Mouse (Mus musculus): ENCODE measurements around the gene Pkhd1.

The Pkhd1 gene

GRCm38 (mm10) chr1:20617849-20618530 is at the start of gene Pkhd1:
Gene Pkhd1, minus strand, starts transcription at chr1:20618064.
- DNase-seq (ENCODE audit: low spot score): no peak

DNA sequence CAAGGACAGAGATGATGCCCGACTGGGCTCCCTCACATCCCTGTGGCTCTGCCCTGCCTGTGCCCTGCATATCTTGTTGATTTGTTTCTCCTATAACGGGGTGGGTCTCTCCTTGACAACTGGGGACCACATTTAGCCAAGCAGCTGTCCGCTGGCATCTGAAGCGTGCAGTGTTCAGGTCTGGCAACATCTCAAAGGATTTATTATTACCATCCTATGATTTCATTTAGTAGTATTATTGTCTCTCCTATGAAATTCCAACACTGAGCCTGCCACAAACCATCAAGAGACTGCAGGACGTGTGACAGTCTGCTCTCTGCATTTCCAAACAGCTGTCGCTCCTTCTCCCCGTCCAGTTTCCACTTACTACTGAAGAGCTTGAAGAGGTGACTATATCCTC is 49.7 kb upstream of the Pkhd1 start:
- DNase-seq (ENCODE audit: low spot score): no peak

DNA sequence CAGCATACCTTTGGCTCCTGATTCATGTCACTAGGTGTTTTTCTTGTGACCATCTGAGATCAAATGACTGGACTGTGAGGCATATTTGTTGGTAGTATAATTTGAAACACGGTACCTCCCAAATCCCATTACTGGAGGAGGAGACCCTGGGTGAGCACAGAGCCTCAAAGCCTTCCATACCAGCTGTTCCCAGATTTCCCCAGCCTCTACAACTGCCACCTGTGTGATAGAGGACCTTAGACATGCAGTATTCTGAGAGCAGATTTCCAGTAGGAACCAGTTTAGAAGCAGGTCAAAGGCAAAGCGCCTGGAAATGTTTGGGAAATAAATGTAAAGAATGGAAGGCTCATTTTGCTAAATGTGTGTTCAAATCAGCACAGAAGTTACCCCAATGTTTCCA is 48.4 kb upstream of the Pkhd1 start:
- no peak for DNase-seq (ENCODE audit: low spot score)

DNA sequence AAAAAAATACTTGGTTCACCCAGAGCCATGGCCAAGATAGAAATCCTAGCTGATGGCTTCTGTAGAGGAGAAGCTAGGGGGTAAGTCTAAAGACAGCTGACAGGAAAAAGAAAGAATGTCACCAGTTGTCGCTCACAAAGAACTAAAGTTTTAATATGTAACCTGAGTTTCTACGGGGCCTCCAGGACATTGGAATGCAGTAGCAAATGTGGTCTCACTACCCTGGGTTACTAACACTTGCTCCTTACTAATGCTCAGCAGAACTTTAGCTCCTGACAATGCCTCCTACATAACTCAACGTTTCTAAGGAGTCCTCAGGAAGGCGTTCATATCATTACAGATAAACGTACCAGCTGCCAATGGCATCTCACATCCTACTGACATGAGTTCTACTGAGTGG is 37.2 kb upstream of the Pkhd1 start:
- no peak for DNase-seq (ENCODE audit: low spot score)

DNA sequence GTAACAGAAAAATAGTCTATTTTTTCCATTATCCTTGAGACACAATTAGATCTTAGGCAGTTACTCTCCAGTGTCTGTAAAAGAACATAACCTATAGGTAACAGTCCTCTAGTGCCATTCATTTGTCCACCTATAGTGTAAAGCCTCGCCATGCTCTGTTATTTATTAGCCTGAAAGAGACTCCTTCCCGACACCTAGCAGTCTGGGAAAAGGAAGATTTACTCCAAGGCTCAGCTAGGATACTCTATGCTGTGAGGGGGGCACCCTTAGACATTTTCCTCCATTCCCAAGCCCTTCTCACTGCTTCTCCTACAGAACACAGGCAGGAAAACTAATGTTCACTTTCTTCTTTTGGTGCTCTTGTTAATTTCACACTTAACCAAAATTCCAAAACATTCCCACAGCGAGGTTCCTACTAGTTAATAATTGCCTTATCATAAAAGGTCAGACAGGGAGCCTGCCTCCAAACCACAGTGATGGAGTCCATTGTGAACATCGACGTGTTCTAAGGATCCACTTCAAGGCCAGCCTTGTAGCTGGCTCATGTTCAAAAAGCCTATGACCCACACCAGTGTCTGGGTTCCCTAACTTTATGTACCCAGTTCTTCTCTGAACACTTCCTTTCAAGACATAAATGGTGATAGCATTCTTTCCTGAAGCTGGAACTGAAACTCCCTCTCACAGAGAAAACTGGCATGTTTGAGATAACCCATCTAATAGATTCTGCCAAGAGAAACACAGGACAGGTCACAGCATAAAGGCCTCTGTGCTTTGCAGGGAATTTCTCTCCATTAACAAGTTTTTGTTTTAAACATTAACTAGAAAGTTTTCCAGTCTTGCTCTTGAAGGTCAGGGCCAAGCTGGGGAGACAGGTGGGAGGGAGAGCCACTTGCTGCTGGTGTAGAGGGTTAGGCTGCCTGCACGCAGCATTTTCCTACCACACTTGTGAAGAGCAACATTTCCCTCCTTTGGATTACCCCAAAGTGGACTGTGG is 35.9 kb upstream of the Pkhd1 start:
- no peak for DNase-seq (ENCODE audit: low spot score)

DNA sequence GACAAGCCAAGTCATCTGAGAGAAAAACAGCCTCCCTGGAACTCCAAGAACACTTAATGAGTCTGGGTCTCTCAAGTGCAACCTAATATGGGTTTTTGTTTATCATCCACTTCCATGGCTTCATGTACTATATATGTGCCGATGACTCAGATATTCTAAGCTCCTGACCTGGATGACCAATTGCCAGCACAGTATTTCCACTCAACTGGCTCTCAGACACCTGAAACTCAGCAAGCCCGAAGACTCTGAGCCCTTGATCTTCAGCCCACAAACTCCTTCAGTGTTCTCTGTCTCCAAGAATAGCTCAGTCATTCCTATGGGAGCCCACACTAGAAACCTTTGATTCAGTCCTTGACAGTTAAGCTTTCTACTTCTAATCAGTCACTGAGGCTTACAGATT is 17.0 kb upstream of the Pkhd1 start:
- no peak for DNase-seq (ENCODE audit: low spot score)

GRCm38 (mm10) chr1:20633276-20633869 is 15.5 kb upstream of the Pkhd1 start:
- no peak for DNase-seq (ENCODE audit: low spot score)

DNA sequence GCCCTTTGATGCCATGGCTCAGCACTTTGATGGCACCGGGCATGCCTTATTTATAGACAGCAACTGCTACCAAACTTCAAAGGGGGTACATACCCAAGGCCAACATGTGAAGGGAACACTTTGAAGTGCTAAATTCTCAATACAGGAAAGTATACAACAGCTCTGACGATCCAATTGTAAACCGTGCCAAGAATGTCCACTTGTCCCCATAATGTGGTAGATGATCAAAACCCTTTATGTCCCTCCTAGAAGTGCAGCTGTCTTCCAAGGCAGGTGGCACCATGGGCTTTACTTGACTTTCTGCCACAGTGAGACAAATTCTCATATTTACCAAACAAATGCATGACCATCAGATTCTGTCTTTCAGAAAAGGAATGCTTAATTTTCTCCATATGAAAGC is 6.7 kb upstream of the Pkhd1 start:
- no peak for DNase-seq (ENCODE audit: low spot score)

GRCm38 (mm10) chr1:20623375-20623774 is 5.5 kb upstream of the Pkhd1 start:
- no peak for DNase-seq (ENCODE audit: low spot score)

DNA sequence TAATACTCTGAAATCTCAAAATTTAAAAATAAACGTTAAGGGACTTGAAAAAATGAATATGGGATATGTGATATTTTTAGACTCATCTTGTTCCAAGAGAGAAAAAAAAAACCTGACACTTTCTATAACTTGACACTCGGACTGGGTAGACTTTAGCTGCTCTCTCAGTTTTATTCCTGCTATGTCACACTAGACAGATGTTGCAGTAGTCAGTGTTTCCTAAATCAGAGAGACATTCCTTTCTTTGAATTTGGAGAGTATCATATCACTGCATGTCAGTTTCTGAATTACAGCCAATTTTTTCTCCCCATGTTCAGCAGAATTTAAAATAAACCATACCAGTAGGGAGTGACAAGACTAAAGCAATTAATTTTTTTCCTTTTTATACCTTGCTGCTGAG is 2.7 kb upstream of the Pkhd1 start:
- DNase-seq (ENCODE audit: low spot score): no peak

DNA sequence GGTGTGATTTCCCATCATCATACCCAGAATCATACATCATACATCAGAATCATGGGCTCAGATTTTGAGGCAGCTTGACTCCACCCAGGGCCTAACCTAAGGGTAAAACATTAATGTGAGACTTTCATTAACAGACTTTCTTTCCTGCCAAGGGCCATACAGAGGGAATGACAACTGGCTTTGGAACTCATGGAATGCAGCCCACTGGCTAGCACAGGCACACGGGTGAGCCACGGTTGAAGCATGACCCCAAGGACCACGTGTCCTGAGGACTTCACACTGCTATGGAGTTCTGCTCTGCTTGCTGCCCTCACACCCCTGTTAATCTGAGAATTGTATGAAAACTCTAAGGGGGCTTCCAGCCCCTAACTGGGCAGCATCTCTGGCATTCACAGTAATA is 1.5 kb upstream of the Pkhd1 start:
- DNase-seq (ENCODE audit: low spot score): no peak

- DNase-seq (ENCODE audit: low spot score): peak; percentile 47
Observed at GRCm38 (mm10) chr1:20612643-20613042, 5.2 kb downstream of the Pkhd1 start.

DNA sequence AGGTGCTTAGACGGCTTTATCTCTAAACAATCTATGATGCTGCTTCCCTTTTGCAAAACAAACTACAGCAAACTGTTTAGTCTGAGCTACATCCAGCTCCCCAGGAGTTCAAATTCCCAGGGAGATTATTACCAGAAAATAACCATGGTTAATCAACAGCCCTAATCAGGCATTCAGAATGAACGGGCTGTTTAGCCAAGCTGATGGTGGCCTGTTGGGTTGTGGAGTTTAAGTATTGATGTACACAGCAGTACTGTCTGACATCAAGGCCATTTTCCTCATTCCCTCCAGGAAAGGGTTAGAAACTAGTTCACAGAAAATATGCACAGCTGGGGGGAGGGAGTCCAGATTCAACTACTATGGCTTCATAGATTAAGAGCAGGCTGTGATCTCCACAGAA is 12.4 kb downstream of the Pkhd1 start:
- DNase-seq (ENCODE audit: low spot score): no peak

DNA sequence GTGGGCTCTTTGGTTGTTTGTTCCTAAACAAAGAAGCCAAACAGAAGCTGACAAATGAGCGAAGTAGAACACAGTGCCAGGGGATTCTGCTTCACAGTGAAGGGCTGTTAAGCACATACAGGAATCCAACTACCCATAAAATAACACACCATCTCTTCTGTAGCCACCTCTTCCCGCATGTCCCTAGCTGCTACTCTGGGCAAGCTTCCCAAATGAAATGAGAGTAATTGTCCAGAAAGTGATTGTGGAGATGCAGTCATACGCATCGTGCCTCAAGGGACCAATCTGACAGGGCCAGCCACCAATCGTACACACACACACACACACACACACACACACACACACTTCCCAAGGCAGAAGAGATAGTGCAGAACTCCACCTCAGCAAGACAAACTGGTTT is 27.4 kb downstream of the Pkhd1 start:
- no peak for DNase-seq (ENCODE audit: low spot score)

- DNase-seq (ENCODE audit: low spot score): no peak
Observed at GRCm38 (mm10) chr1:20571469-20571868, 46.4 kb downstream of the Pkhd1 start.

DNA sequence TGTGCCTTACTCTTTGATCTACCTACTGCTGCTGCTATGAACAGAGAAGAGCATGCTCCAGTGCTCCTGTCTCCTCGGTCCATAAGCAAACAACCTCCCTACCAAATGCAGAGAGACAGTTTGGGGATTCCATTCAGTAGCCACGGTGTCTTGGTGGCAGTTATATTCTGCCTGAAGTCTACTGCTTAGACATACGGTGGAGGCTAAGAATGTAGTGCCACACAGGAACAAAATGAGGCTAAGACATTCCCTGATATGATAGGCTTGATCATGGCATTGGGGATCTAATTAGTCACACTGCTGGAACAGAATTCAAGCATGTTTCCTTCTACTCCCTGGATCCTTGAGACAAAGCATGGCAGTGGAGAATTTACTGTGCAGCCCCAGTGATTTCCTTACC is 48.4 kb downstream of the Pkhd1 start:
- no peak for DNase-seq (ENCODE audit: low spot score)

- DNase-seq (ENCODE audit: low spot score): no peak
Observed at GRCm38 (mm10) chr1:20558443-20558842, 59.4 kb downstream of the Pkhd1 start.

GRCm38 (mm10) chr1:20554398-20554797 is 63.5 kb downstream of the Pkhd1 start:
- peak; percentile 37 for DNase-seq (ENCODE audit: low spot score)

DNA sequence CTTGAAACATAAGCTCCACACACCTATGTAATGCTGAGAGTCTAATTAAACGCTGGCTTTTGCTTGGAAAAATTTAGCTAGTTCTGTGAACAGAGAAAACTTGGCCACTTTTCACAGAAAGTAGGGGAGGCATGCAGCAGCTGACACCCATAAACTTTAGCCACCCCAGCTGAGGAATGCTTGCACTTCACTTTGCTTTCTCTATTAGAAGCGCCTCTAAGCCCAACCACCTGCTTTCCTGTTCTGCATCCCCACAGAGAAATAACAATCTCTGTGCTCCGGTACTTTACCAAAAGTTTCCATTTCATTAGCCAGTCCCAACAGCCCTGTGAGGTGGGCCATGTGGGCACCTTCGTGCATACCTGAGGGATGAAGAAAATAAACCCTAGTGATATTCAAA is 66.5 kb downstream of the Pkhd1 start:
- DNase-seq (ENCODE audit: low spot score): no peak

- DNase-seq (ENCODE audit: low spot score): no peak
Observed at GRCm38 (mm10) chr1:20544526-20544925, 73.3 kb downstream of the Pkhd1 start.

DNA sequence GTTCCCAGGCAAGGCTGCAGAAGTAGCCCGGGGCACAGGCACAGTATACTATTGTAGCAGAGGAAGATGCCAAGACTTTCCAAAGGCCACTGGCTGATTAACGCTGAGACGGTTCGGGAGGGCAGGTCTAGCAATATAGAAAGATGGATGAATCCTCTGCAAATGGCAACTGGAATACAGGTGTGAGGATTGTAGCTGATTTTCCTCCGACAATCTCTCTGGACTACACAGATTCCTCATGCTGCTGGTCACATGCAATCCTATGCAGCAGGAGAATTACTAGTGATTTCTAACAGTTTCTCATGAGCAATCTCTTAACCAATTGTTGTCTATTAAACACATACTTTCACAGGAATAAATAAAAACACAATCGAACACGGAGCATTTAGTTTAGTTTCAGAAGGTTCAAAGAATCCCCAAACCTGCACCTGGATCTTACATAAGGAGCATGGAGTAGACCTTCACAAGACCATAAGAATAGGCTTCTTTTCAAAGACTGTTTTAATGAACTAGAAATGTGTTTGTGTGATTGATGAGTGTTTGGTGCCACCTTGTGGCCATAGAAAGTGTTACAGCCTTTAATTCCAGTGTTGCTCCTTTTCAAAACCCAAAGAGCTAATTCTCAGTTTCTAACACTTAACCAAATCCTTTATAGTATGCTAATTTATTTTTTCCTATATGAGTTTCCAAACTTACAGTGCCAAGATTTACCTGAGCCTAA is 104.3 kb downstream of the Pkhd1 start:
- peak; percentile 56 for DNase-seq (ENCODE audit: low spot score)

DNA sequence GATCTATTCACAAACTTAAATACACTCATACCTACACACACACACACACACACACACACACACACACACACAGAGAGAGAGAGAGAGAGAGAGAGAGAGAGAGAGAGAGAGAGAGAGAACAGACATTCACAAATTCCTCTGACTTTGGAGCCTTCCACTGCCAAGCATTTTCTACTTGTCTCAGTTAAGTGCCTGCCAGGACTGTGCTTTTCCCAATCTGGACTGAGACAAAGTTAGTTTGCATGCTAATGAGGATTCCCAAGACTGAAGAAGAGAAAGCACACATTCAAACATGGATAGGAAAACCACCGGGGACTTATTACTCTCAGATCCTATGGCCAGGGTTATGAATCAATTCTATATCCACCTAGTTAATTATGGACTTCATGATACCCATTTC is 118.9 kb downstream of the Pkhd1 start:
- no peak for DNase-seq (ENCODE audit: low spot score)

All from MN1 (cell line).